Mouse (Mus musculus) midbrain, embryonic 16.5 days (tissue): ENCODE results near the gene Zfp775. TPM values are rescaled to one million over a fixed set of nuclear protein-coding genes. Genes with fewer than 3 reads are reported as not detected.

Source experiments
- ATAC-seq: fragments of 200-750 bp; cut with Nextera tagmentation; 2 replicates; pipeline ENCODE4 v1.8.0; 2017; ENCODE audit warnings: moderate TSS enrichment
- H3K27ac ChIP-seq: fragments of 300-500 bp; sonication (generic); 2 replicates; pipeline ENCODE4 v1.5.1; 2014; ENCODE audit warnings: mild to moderate bottlenecking, low read length, mixed read lengths
- H3K27me3 ChIP-seq: fragments of 300-500 bp; sonication (generic); 2 replicates; pipeline ENCODE4 v1.6.1; 2014; ENCODE audit warnings: low read depth, low read length, mixed read lengths; ENCODE audit not compliant: control insufficient read depth, insufficient read depth
- H3K36me3 ChIP-seq: fragments of 300-500 bp; sonication (generic); 2 replicates; pipeline ENCODE4 v1.6.1; 2014; ENCODE audit warnings: mild to moderate bottlenecking, low read length, moderate library complexity, mixed read lengths; ENCODE audit not compliant: control insufficient read depth, insufficient read depth
- H3K4me1 ChIP-seq: fragments of 300-500 bp; sonication (generic); 2 replicates; pipeline ENCODE4 v1.6.1; 2014; ENCODE audit warnings: mild to moderate bottlenecking, low read length, mixed read lengths; ENCODE audit not compliant: control insufficient read depth, insufficient read depth
- H3K4me2 ChIP-seq: fragments of 300-500 bp; sonication (generic); 2 replicates; pipeline ENCODE4 v1.6.1; 2014; ENCODE audit warnings: mild to moderate bottlenecking, low read length, mixed read lengths
- H3K4me3 ChIP-seq: fragments of 300-500 bp; sonication (generic); 2 replicates; pipeline ENCODE4 v1.5.1; 2014; ENCODE audit warnings: low read depth, mild to moderate bottlenecking, low read length, moderate library complexity, mixed read lengths
- H3K9ac ChIP-seq: fragments of 300-500 bp; sonication (generic); 2 replicates; pipeline ENCODE4 v1.6.1; 2014; ENCODE audit warnings: low read depth, low read length, mixed read lengths
- H3K9me3 ChIP-seq: fragments of 300-500 bp; sonication (generic); replicated peaks from 2 replicates; pipeline ENCODE4 v1.6.1; 2014; ENCODE audit warnings: mild to moderate bottlenecking, low read length, mixed read lengths; ENCODE audit not compliant: control insufficient read depth, poor library complexity, severe bottlenecking
- WGBS: fragments of 180-500 bp; shearing (Covaris S2); extraction: QIAGEN DNeasy Blood & Tissue Kit; methylation state at CpG from one replicate; pipeline ENCODE4 v1.1.7; 2014; 5-methylcytosine and 5-hydroxymethylcytosine counted together
- polyA plus RNA-seq: library from polyadenylated mRNA; unstranded; fragments of >200 nt; fragmentation: Nextera tagmentation; extraction: Ambion mirVana; gene quantifications from 2 replicates; pipeline ENCODE4 v1.2.1, GENCODE M21; 2015

The Zfp775 gene
- polyA plus RNA-seq, 1 experiment from 2014 or later: 14.1 TPM

GRCm38 (mm10) chr6:48669446-48669969, 67.6 kb downstream of the Zfp775 start:
- ATAC-seq: no peak
- Histone ChIP-seq H3K4me3 (no peak overlapping the region), H3K4me1 (no peaks in the 10 kb centered on the region), H3K27ac (no peak overlapping the region), H3K4me2 (no peak overlapping the region), H3K27me3 (no peaks in the 10 kb centered on the region), H3K9ac (no peak overlapping the region), H3K36me3 (no peaks in the 10 kb centered on the region), H3K9me3 (no peaks in the 10 kb centered on the region)
- 71% methylated on average over 2 of the region's 2 CpGs for WGBS

Other genes with a start within 250 kb of the Zfp775 start
- gene Krba1, start 206.5 kb upstream of the Zfp775 start, polyA plus RNA-seq: 28.1 and 30.3 TPM in 2 replicates
- 30.3 and 32.8 TPM in 2 replicates for gene Zfp467, start 156.2 kb upstream of the Zfp775 start, polyA plus RNA-seq
- gene Sspo, start 153.8 kb upstream of the Zfp775 start, polyA plus RNA-seq: 0.51 and 0.62 TPM in 2 replicates
- 302 and 362 TPM in 2 replicates for gene Atp6v0e2, start 64.4 kb upstream of the Zfp775 start, polyA plus RNA-seq
- 27.5 and 27.9 TPM in 2 replicates for gene Lrrc61, start 47.3 kb upstream of the Zfp775 start, polyA plus RNA-seq
- gene Rarres2, start 29.3 kb upstream of the Zfp775 start, polyA plus RNA-seq: 5.3 and 5.7 TPM in 2 replicates
- gene Gm45021, start 12.5 kb upstream of the Zfp775 start, polyA plus RNA-seq: not detected in 2 replicates
- gene Repin1, start 8.2 kb upstream of the Zfp775 start, polyA plus RNA-seq: 48.2 and 48.8 TPM in 2 replicates
- not detected in 2 replicates for gene Gm44965, start 8.1 kb upstream of the Zfp775 start, polyA plus RNA-seq
- gene AI854703, start 24.7 kb downstream of the Zfp775 start, polyA plus RNA-seq: 24.9 and 27.4 TPM in 2 replicates
- gene Gimap8, start 45.2 kb downstream of the Zfp775 start, polyA plus RNA-seq: 0.37 and 0.48 TPM in 2 replicates
- gene Gimap9, start 74.1 kb downstream of the Zfp775 start, polyA plus RNA-seq: 1.6 and 3.1 TPM in 2 replicates
- gene Gimap4, start 82.5 kb downstream of the Zfp775 start, polyA plus RNA-seq: 0.88 and 1.0 TPM in 2 replicates
- gene Gimap6, start 106.2 kb downstream of the Zfp775 start, polyA plus RNA-seq: 6.2 and 7.2 TPM in 2 replicates
- 0.62 and 1.2 TPM in 2 replicates for gene Gm28053, start 116.5 kb downstream of the Zfp775 start, polyA plus RNA-seq
- not detected in 2 replicates for gene Gimap7, start 116.6 kb downstream of the Zfp775 start, polyA plus RNA-seq
- 5.2 and 5.4 TPM in 2 replicates for gene Gimap1, start 137.0 kb downstream of the Zfp775 start, polyA plus RNA-seq
- 1.3 and 1.5 TPM in 2 replicates for gene Gimap5, start 144.1 kb downstream of the Zfp775 start, polyA plus RNA-seq
- gene Gimap3, start 168.8 kb downstream of the Zfp775 start, polyA plus RNA-seq: not detected in 2 replicates
- 17.9 and 19.7 TPM in 2 replicates for gene Tmem176a, start 238.9 kb downstream of the Zfp775 start, polyA plus RNA-seq
- 113 and 127 TPM in 2 replicates for gene Tmem176b, start 239.4 kb downstream of the Zfp775 start, polyA plus RNA-seq